Mouse (Mus musculus): Measurements from ENCODE around the gene Ctdsp2. TPM values are rescaled to one million over a fixed set of nuclear protein-coding genes. Genes with fewer than 3 reads are reported as not detected.

Gene Ctdsp2
- 30.2 and 34.5 TPM in 2 replicates for polyA plus RNA-seq (2014; fragmentation: Nextera tagmentation; extraction: Ambion mirVana)

- H3K4me2 ChIP-seq (ENCODE audit: low read length): peak within 1 kb of the TSS; percentile 91
- peak within 1 kb of the TSS; percentile 99 for H3K4me3 ChIP-seq (ENCODE audit: low read depth, low read length)
- ATAC-seq: peak; percentile 92
- peaks cover 5% of the 10 kb centered on the region for H3K36me3 ChIP-seq (ENCODE audit: control insufficient read depth, insufficient read depth, low read length)
- H3K27me3 ChIP-seq (replicated peaks; ENCODE audit: control insufficient read depth, insufficient read depth, low read length): no peaks in the 10 kb centered on the region
- peak within 1 kb of the TSS; percentile 96 for H3K9ac ChIP-seq (ENCODE audit: low read length)
- H3K9me3 ChIP-seq (replicated peaks; ENCODE audit: control insufficient read depth, low read length): no peaks in the 10 kb centered on the region
- H3K27ac ChIP-seq (ENCODE audit: low read depth, low read length): peak within 1 kb of the TSS; percentile 100
- DNase-seq (ENCODE audit: low spot score): peak; percentile 99
- H3K4me1 ChIP-seq (ENCODE audit: control insufficient read depth, insufficient read depth, low read length): peaks cover 32% of the 10 kb centered on the region
- under 1% methylated on average over 56 of the region's 56 CpGs for WGBS
These were observed at the start of gene Ctdsp2 for GRCm38 (mm10) chr10:126978277-126978994. Gene Ctdsp2 (plus strand): TSS chr10:126978717.

GRCm38 (mm10) chr10:126928819-126929206 lies 49.7 kb upstream of the Ctdsp2 start:
- H3K4me2 ChIP-seq (ENCODE audit: low read length): peak overlapping the region; percentile 95
- H3K4me3 ChIP-seq (ENCODE audit: low read depth, low read length): peak overlapping the region; percentile 55; the same call in 1 of the 2 replicates
- DNase-seq (ENCODE audit: low spot score): no peak
- no peaks in the 10 kb centered on the region for H3K9me3 ChIP-seq (replicated peaks; ENCODE audit: control insufficient read depth, low read length)
- WGBS: 20% methylated on average over 12 of the region's 12 CpGs
- peak overlapping the region; percentile 80 for H3K27ac ChIP-seq (ENCODE audit: low read depth, low read length)
- peaks cover 42% of the 10 kb centered on the region for H3K4me1 ChIP-seq (ENCODE audit: control insufficient read depth, insufficient read depth, low read length)
- no peak for ATAC-seq
- H3K9ac ChIP-seq (ENCODE audit: low read length): peak overlapping the region; percentile 83
- no peaks in the 10 kb centered on the region for H3K27me3 ChIP-seq (replicated peaks; ENCODE audit: control insufficient read depth, insufficient read depth, low read length)
- H3K36me3 ChIP-seq (ENCODE audit: control insufficient read depth, insufficient read depth, low read length): no peaks in the 10 kb centered on the region

GRCm38 (mm10) chr10:126929543-126929942 lies 49.0 kb upstream of the Ctdsp2 start:
- H3K27ac ChIP-seq (ENCODE audit: low read depth, low read length): peak overlapping the region; percentile 91
- H3K9ac ChIP-seq (ENCODE audit: low read length): no peak overlapping the region
- H3K4me3 ChIP-seq (ENCODE audit: low read depth, low read length): no peak overlapping the region
- no peaks in the 10 kb centered on the region for H3K27me3 ChIP-seq (replicated peaks; ENCODE audit: control insufficient read depth, insufficient read depth, low read length)
- H3K4me2 ChIP-seq (ENCODE audit: low read length): no peak overlapping the region
- H3K4me1 ChIP-seq (ENCODE audit: control insufficient read depth, insufficient read depth, low read length): peaks cover 42% of the 10 kb centered on the region
- ATAC-seq (peak; percentile 28), DNase-seq (ENCODE audit: low spot score) (peak; percentile 54)
- 19% methylated on average over 3 of the region's 3 CpGs for WGBS
- H3K36me3 ChIP-seq (ENCODE audit: control insufficient read depth, insufficient read depth, low read length): no peaks in the 10 kb centered on the region
- no peaks in the 10 kb centered on the region for H3K9me3 ChIP-seq (replicated peaks; ENCODE audit: control insufficient read depth, low read length)

- 14% methylated on average over 15 of the region's 15 CpGs for WGBS
- H3K4me2 ChIP-seq (ENCODE audit: low read length): no peak overlapping the region
- peak overlapping the region; percentile 91 for H3K27ac ChIP-seq (ENCODE audit: low read depth, low read length)
- no peak overlapping the region for H3K4me3 ChIP-seq (ENCODE audit: low read depth, low read length)
- H3K9me3 ChIP-seq (replicated peaks; ENCODE audit: control insufficient read depth, low read length): no peaks in the 10 kb centered on the region
- peak overlapping the region; percentile 52 for H3K9ac ChIP-seq (ENCODE audit: low read length)
- DNase-seq (ENCODE audit: low spot score) (peak; percentile 63), ATAC-seq (peak; percentile 61)
- H3K4me1 ChIP-seq (ENCODE audit: control insufficient read depth, insufficient read depth, low read length): peaks cover 44% of the 10 kb centered on the region
- no peaks in the 10 kb centered on the region for H3K27me3 ChIP-seq (replicated peaks; ENCODE audit: control insufficient read depth, insufficient read depth, low read length)
- no peaks in the 10 kb centered on the region for H3K36me3 ChIP-seq (ENCODE audit: control insufficient read depth, insufficient read depth, low read length)
These were observed 48.0 kb upstream of the Ctdsp2 start for GRCm38 (mm10) chr10:126930270-126931121.

- Histone ChIP-seq H3K9ac (ENCODE audit: low read length) (0 out of 2 replicates have a peak overlapping the region, but pooled peaks have one; percentile 17), H3K4me2 (ENCODE audit: low read length) (no peak overlapping the region), H3K9me3 (replicated peaks; ENCODE audit: control insufficient read depth, low read length) (no peaks in the 10 kb centered on the region), H3K4me3 (ENCODE audit: low read depth, low read length) (no peak overlapping the region), H3K27me3 (replicated peaks; ENCODE audit: control insufficient read depth, insufficient read depth, low read length) (no peaks in the 10 kb centered on the region), H3K27ac (ENCODE audit: low read depth, low read length) (peak overlapping the region; percentile 91; the same call in 1 of the 2 replicates), H3K4me1 (ENCODE audit: control insufficient read depth, insufficient read depth, low read length) (peaks cover 46% of the 10 kb centered on the region), H3K36me3 (ENCODE audit: control insufficient read depth, insufficient read depth, low read length) (no peaks in the 10 kb centered on the region)
- WGBS: 57% methylated on average over 8 of the region's 8 CpGs
- no peak for DNase-seq (ENCODE audit: low spot score)
- ATAC-seq: no peak
These were observed 47.3 kb upstream of the Ctdsp2 start for GRCm38 (mm10) chr10:126931123-126931759.

GRCm38 (mm10) chr10:126931760-126932139 lies 46.8 kb upstream of the Ctdsp2 start:
- H3K4me1 ChIP-seq (ENCODE audit: control insufficient read depth, insufficient read depth, low read length): peaks cover 46% of the 10 kb centered on the region
- no peaks in the 10 kb centered on the region for H3K36me3 ChIP-seq (ENCODE audit: control insufficient read depth, insufficient read depth, low read length)
- H3K4me2 ChIP-seq (ENCODE audit: low read length): no peak overlapping the region
- 0 out of 2 replicates have a peak overlapping the region, but pooled peaks have one; percentile 14 for H3K27ac ChIP-seq (ENCODE audit: low read depth, low read length)
- H3K27me3 ChIP-seq (replicated peaks; ENCODE audit: control insufficient read depth, insufficient read depth, low read length): no peaks in the 10 kb centered on the region
- DNase-seq (ENCODE audit: low spot score) (no peak), ATAC-seq (no peak)
- H3K4me3 ChIP-seq (ENCODE audit: low read depth, low read length): no peak overlapping the region
- no peaks in the 10 kb centered on the region for H3K9me3 ChIP-seq (replicated peaks; ENCODE audit: control insufficient read depth, low read length)
- H3K9ac ChIP-seq (ENCODE audit: low read length): 0 out of 2 replicates have a peak overlapping the region, but pooled peaks have one; percentile 17

GRCm38 (mm10) chr10:126934561-126934960 lies 44.0 kb upstream of the Ctdsp2 start:
- H3K27ac ChIP-seq (ENCODE audit: low read depth, low read length): no peak overlapping the region
- H3K36me3 ChIP-seq (ENCODE audit: control insufficient read depth, insufficient read depth, low read length): no peaks in the 10 kb centered on the region
- DNase-seq (ENCODE audit: low spot score) (no peak), ATAC-seq (no peak)
- WGBS: 93% methylated on average over 13 of the region's 13 CpGs
- H3K4me3 ChIP-seq (ENCODE audit: low read depth, low read length): no peak overlapping the region
- H3K9ac ChIP-seq (ENCODE audit: low read length): no peak overlapping the region
- no peak overlapping the region for H3K4me2 ChIP-seq (ENCODE audit: low read length)
- H3K27me3 ChIP-seq (replicated peaks; ENCODE audit: control insufficient read depth, insufficient read depth, low read length): no peaks in the 10 kb centered on the region
- no peaks in the 10 kb centered on the region for H3K9me3 ChIP-seq (replicated peaks; ENCODE audit: control insufficient read depth, low read length)
- H3K4me1 ChIP-seq (ENCODE audit: control insufficient read depth, insufficient read depth, low read length): peaks cover 22% of the 10 kb centered on the region

- no peaks in the 10 kb centered on the region for H3K27me3 ChIP-seq (replicated peaks; ENCODE audit: control insufficient read depth, insufficient read depth, low read length)
- no peak overlapping the region for H3K4me3 ChIP-seq (ENCODE audit: low read depth, low read length)
- no peaks in the 10 kb centered on the region for H3K36me3 ChIP-seq (ENCODE audit: control insufficient read depth, insufficient read depth, low read length)
- H3K4me1 ChIP-seq (ENCODE audit: control insufficient read depth, insufficient read depth, low read length): peaks cover 17% of the 10 kb centered on the region
- no peaks in the 10 kb centered on the region for H3K9me3 ChIP-seq (replicated peaks; ENCODE audit: control insufficient read depth, low read length)
- ATAC-seq (no peak), DNase-seq (ENCODE audit: low spot score) (no peak)
- no peak overlapping the region for H3K27ac ChIP-seq (ENCODE audit: low read depth, low read length)
- H3K4me2 ChIP-seq (ENCODE audit: low read length): no peak overlapping the region
- no peak overlapping the region for H3K9ac ChIP-seq (ENCODE audit: low read length)
- WGBS: 83% methylated on average over 8 of the region's 8 CpGs
These were observed 43.4 kb upstream of the Ctdsp2 start for GRCm38 (mm10) chr10:126935121-126935520.
